Mouse (Mus musculus): Measurements from ENCODE around the gene AA986860. TPM values are rescaled to one million over a fixed set of nuclear protein-coding genes. Genes with fewer than 3 reads are reported as not detected.

Gene AA986860
- polyA plus RNA-seq, 1 experiment from 2014 or later: 1.4 TPM

DNA sequence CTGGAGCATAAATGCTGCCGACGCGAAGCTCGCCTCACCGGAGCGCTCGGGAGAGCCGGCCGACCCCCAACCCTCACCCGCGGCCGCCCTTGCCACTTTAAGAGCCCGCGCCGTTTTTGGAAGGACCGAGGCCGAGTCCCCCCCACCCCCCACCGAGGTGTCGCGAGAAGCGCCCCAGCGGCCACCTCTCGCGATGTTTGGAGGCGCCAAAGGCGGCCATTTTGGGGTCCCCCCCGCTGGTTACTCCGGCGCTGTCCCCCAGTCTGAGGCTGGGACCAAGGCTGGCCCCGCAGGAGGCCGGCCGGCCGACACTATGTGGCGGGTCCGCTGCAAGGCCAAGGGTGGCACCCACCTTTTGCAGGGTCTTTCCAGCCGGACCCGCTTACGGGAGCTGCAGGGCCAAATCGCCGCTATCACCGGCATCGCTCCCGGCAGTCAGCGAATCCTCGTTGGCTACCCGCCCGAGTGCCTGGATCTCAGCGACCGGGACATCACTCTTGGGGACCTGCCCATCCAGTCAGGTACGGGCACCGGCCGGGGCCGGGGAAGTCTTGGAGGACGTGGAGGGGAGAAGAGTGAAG, 14.4 kb upstream of the AA986860 start, which contains the start of gene Yod1:
Gene Yod1, plus strand, starts transcription at position 37 of the 581 bp plus-strand sequence.
- peak within 1 kb of the TSS; percentile 100 for H3K4me3 ChIP-seq (ENCODE audit: low read depth, low read length)
- peak within 1 kb of the TSS; percentile 83 for H3K27ac ChIP-seq (ENCODE audit: low read depth)
- peak within 1 kb of the TSS; percentile 92 for H3K4me2 ChIP-seq (ENCODE audit: low read depth, low read length)
- H3K36me3 ChIP-seq (replicated peaks; ENCODE audit: insufficient read depth, low read length): peaks cover 14% of the 10 kb centered on the region
- peak within 1 kb of the TSS; percentile 99 for H3K9ac ChIP-seq (replicated peaks)
- peaks cover 19% of the 10 kb centered on the region for H3K4me1 ChIP-seq (ENCODE audit: insufficient read depth)
- peak; percentile 95 for DNase-seq
- ATAC-seq: peak; percentile 76
- 2% methylated on average over 54 of the region's 54 CpGs for WGBS (ENCODE audit: insufficient replicate concordance)
- H3K27me3 ChIP-seq (ENCODE audit: insufficient read depth, low read length): no peaks in the 10 kb centered on the region
- no peaks in the 10 kb centered on the region for H3K9me3 ChIP-seq (ENCODE audit: low read length)
- TF ChIP-seq CTCF (IDR thresholded peaks at IDR 0.05; ENCODE audit: low read depth): no peak
- TF ChIP-seq EP300 (IDR thresholded peaks at IDR 0.05; ENCODE audit: low read depth): peak; percentile 92

DNA sequence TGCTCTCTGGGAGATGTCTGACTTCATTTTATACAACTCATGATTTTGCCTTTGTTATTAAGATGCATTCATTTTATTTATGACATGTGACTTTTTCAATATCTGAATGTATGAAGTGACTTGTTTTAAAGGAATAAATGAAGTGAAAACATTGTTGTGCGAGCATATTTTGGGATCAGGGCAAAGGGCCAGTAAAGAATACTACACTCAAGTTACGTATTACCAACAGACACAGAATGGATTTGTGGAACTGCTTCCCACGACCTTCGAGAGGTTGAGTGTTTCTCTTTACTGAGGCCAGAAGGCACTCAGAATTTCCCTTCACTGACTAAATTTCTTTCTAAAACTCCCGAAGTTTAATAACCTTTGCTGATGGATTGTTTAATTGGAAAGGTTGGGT, 7.6 kb upstream of the AA986860 start:
- no peaks in the 10 kb centered on the region for H3K27me3 ChIP-seq (ENCODE audit: insufficient read depth, low read length)
- WGBS (ENCODE audit: insufficient replicate concordance): 77% methylated on average over 5 of the region's 5 CpGs
- no peaks in the 10 kb centered on the region for H3K9me3 ChIP-seq (ENCODE audit: low read length)
- H3K4me1 ChIP-seq (ENCODE audit: insufficient read depth): peaks cover 6% of the 10 kb centered on the region; the same call in 1 of the 2 replicates
- no peak overlapping the region for H3K4me3 ChIP-seq (ENCODE audit: low read depth, low read length)
- no peak overlapping the region for H3K27ac ChIP-seq (ENCODE audit: low read depth)
- TF ChIP-seq CTCF (IDR thresholded peaks at IDR 0.05; ENCODE audit: low read depth) (no peak), EP300 (IDR thresholded peaks at IDR 0.05; ENCODE audit: low read depth) (no peak)
- H3K36me3 ChIP-seq (replicated peaks; ENCODE audit: insufficient read depth, low read length): peaks cover 14% of the 10 kb centered on the region
- ATAC-seq (no peak), DNase-seq (no peak)
- H3K4me2 ChIP-seq (ENCODE audit: low read depth, low read length): no peak overlapping the region
- no peak overlapping the region for H3K9ac ChIP-seq (replicated peaks)

DNA sequence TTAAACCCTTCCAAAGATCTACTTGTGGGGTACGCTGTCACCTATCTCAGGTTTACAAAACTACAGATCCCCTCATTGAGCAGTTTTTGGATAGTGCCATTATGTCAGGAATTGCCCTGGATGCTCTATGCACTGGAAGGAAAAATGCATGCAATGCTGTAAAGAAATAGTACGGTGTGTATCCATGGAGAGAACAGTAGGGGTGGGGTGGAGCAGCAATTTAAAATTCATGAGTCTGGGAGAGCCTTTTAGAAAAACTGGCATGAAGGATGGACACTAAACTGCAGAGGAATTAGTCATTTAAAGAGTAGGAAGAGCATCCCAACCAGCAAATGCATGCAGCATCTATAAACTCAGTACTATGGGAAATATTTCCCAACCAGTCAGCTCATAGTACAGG, 5.4 kb upstream of the AA986860 start:
- ATAC-seq: no peak
- WGBS (ENCODE audit: insufficient replicate concordance): 90% methylated on average over 2 of the region's 2 CpGs
- no peak overlapping the region for H3K4me3 ChIP-seq (ENCODE audit: low read depth, low read length)
- H3K36me3 ChIP-seq (replicated peaks; ENCODE audit: insufficient read depth, low read length): peaks cover 6% of the 10 kb centered on the region
- H3K9me3 ChIP-seq (ENCODE audit: low read length): no peaks in the 10 kb centered on the region
- TF ChIP-seq CTCF (IDR thresholded peaks at IDR 0.05; ENCODE audit: low read depth) (no peak), EP300 (IDR thresholded peaks at IDR 0.05; ENCODE audit: low read depth) (no peak)
- H3K4me2 ChIP-seq (ENCODE audit: low read depth, low read length): no peak overlapping the region
- H3K4me1 ChIP-seq (ENCODE audit: insufficient read depth): peaks cover 5% of the 10 kb centered on the region
- H3K27ac ChIP-seq (ENCODE audit: low read depth): no peak overlapping the region
- DNase-seq: no peak
- H3K27me3 ChIP-seq (ENCODE audit: insufficient read depth, low read length): no peaks in the 10 kb centered on the region
- H3K9ac ChIP-seq (replicated peaks): no peak overlapping the region

DNA sequence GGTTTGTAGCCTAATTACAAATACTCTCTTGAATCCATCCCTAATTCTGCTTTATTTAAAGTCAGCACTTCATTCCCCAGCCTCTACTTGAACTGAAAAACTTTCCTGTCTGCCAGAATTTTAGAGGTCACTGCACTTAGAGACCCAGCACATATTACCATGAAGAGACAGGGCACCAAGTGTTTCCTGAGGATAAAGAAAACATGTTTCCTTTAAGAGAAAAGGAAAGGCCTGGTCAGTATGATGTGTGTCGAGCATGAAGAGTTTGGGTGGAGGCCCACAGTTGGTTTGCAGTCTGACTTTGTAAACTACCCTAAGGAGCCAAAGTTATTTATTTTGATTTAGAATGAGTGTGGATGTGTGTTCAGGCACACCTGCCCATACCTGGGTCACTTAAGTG, 3.7 kb upstream of the AA986860 start:
- Histone ChIP-seq H3K4me2 (ENCODE audit: low read depth, low read length) (no peak overlapping the region), H3K27me3 (ENCODE audit: insufficient read depth, low read length) (no peaks in the 10 kb centered on the region), H3K9ac (replicated peaks) (no peak overlapping the region), H3K36me3 (replicated peaks; ENCODE audit: insufficient read depth, low read length) (peaks cover 2% of the 10 kb centered on the region; the same call in 1 of the 2 replicates), H3K4me1 (ENCODE audit: insufficient read depth) (peaks cover 21% of the 10 kb centered on the region), H3K27ac (ENCODE audit: low read depth) (no peak overlapping the region), H3K4me3 (ENCODE audit: low read depth, low read length) (no peak overlapping the region), H3K9me3 (ENCODE audit: low read length) (no peaks in the 10 kb centered on the region)
- ATAC-seq: no peak
- DNase-seq: no peak
- no peak for TF ChIP-seq CTCF (IDR thresholded peaks at IDR 0.05; ENCODE audit: low read depth)
- TF ChIP-seq EP300 (IDR thresholded peaks at IDR 0.05; ENCODE audit: low read depth): peak; percentile 22; the same call in 1 of the 2 replicates
- 57% methylated on average over 1 of the region's 1 CpGs for WGBS (ENCODE audit: insufficient replicate concordance)

DNA sequence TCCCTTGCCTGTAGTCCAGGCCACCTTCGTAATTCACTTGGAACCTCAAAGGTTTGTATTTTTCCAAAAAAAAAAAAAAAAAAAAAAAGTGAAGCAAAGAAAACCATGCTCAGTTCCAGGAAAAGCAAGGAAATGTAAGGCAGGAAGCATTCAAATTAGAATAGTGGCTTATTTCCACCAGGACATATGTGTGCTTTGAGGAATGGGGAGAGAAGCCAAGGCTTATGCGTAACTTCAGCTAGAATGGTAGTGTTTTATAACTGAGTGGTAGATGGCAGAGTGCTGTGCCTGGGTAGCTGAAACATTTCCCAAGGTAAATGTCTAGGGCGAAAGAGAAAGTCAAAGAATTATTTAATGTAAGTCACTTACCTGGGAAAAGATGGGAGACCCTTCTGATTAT, 3.1 kb upstream of the AA986860 start:
- no peak for ATAC-seq
- Histone ChIP-seq H3K4me1 (ENCODE audit: insufficient read depth) (peaks cover 27% of the 10 kb centered on the region), H3K4me3 (ENCODE audit: low read depth, low read length) (no peak overlapping the region), H3K36me3 (replicated peaks; ENCODE audit: insufficient read depth, low read length) (no peaks in the 10 kb centered on the region), H3K27ac (ENCODE audit: low read depth) (no peak overlapping the region), H3K9ac (replicated peaks) (no peak overlapping the region), H3K4me2 (ENCODE audit: low read depth, low read length) (no peak overlapping the region), H3K9me3 (ENCODE audit: low read length) (no peaks in the 10 kb centered on the region), H3K27me3 (ENCODE audit: insufficient read depth, low read length) (no peaks in the 10 kb centered on the region)
- DNase-seq: no peak
- 86% methylated on average over 3 of the region's 3 CpGs for WGBS (ENCODE audit: insufficient replicate concordance)
- no peak for TF ChIP-seq CTCF (IDR thresholded peaks at IDR 0.05; ENCODE audit: low read depth)
- no peak for TF ChIP-seq EP300 (IDR thresholded peaks at IDR 0.05; ENCODE audit: low read depth)

DNA sequence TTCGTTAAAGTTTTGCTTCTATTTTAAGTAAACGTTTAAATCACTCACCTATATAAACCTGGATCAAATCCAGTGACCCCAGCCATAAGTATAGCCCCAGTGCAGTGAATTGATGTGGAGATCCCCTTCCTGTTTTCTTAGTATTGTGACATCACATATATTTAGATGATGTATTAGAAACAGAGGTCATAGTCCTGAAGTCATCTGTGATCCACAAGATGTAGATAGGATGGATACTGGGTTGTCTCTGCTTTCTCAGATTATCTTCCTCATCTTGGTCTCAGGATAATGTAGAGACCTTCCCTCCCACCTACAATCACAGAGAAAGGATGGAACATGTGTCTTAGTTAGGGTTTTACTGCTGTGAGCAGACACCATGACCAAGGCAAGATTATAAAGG, 2.6 kb upstream of the AA986860 start, which contains the start of gene Pfkfb2:
Gene Pfkfb2, minus strand, starts transcription at position 101 of the 400 bp plus-strand sequence.
- Histone ChIP-seq H3K27ac (ENCODE audit: low read depth) (no peak within 1 kb of the TSS), H3K4me1 (ENCODE audit: insufficient read depth) (peaks cover 28% of the 10 kb centered on the region), H3K36me3 (replicated peaks; ENCODE audit: insufficient read depth, low read length) (no peaks in the 10 kb centered on the region), H3K27me3 (ENCODE audit: insufficient read depth, low read length) (no peaks in the 10 kb centered on the region), H3K4me3 (ENCODE audit: low read depth, low read length) (no peak within 1 kb of the TSS), H3K9me3 (ENCODE audit: low read length) (no peaks in the 10 kb centered on the region), H3K9ac (replicated peaks) (no peak within 1 kb of the TSS), H3K4me2 (ENCODE audit: low read depth, low read length) (no peak within 1 kb of the TSS)
- ATAC-seq (no peak), DNase-seq (no peak)
- TF ChIP-seq EP300 (IDR thresholded peaks at IDR 0.05; ENCODE audit: low read depth) (no peak), CTCF (IDR thresholded peaks at IDR 0.05; ENCODE audit: low read depth) (no peak)
- 79% methylated on average over 2 of the region's 2 CpGs for WGBS (ENCODE audit: insufficient replicate concordance)

Measured in liver, postnatal 0 days (tissue).